Mouse (Mus musculus): ENCODE measurements around the gene Slc39a13. TPM values are rescaled to one million over a fixed set of nuclear protein-coding genes. Genes with fewer than 3 reads are reported as not detected.
"Not testable (repeated sequence)": the region's sequence is repeated elsewhere in the genome, so short reads cannot be mapped to it uniquely, and the experiment has no call there.

The Slc39a13 gene
- polyA plus RNA-seq, 1 experiment = 28.0 TPM

GRCm38 (mm10) chr2:91058435-91058834 is 11.8 kb downstream of the Slc39a13 start:
- H3K36me3 ChIP-seq (replicated peaks; ENCODE audit: low read length) = peaks cover 87% of the 10 kb centered on the region
- no peaks in the 10 kb centered on the region for H3K9me3 ChIP-seq
- H3K4me3 ChIP-seq (replicated peaks) = no peak overlapping the region
- H3K27me3 ChIP-seq (replicated peaks) = no peaks in the 10 kb centered on the region
- peaks cover 42% of the 10 kb centered on the region for H3K4me1 ChIP-seq
- TF ChIP-seq GATA1 (IDR thresholded peaks at IDR 0.05; ENCODE audit: borderline replicate concordance, low read length) = no peak
- no peak for TF ChIP-seq FLI1 (IDR thresholded peaks at IDR 0.05; ENCODE audit: low read length)

DNA sequence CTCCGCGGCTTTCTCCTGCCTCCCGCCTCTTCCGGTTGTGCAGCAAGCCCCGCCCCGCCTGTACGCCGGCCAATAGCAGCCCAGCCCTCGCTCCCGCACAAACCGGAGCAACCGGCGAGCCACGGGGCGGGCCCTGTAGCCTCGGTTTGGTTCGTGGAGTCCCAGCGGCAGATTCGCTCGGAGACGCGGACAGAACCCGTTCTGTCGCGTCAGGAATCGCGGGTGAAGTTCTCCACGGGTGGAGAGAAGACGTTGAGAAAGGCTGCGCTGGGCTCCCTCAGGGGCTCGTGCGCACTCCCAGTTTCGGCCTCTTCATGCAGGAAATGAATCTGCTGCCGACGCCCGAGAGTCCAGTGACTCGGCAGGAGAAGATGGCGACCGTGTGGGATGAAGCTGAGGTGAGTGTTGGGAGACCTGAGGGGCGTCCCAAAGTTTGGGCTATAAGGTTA is 16.3 kb downstream of the Slc39a13 start, which contains the start of gene Psmc3:
Psmc3 (plus strand) TSS at position 76 of the 449 bp plus-strand sequence.
- Histone ChIP-seq H3K36me3 (replicated peaks; ENCODE audit: low read length) (peaks cover 50% of the 10 kb centered on the region), H3K4me3 (replicated peaks) (peak within 1 kb of the TSS; percentile 98), H3K9me3 (no peaks in the 10 kb centered on the region), H3K27me3 (replicated peaks) (no peaks in the 10 kb centered on the region), H3K4me1 (peaks cover 58% of the 10 kb centered on the region)
- TF ChIP-seq FLI1 (IDR thresholded peaks at IDR 0.05; ENCODE audit: low read length) = no peak
- TF ChIP-seq GATA1 (IDR thresholded peaks at IDR 0.05; ENCODE audit: borderline replicate concordance, low read length) = no peak

- Histone ChIP-seq H3K4me1 (peaks cover 58% of the 10 kb centered on the region), H3K36me3 (replicated peaks; ENCODE audit: low read length) (peaks cover 44% of the 10 kb centered on the region), H3K27me3 (replicated peaks) (no peaks in the 10 kb centered on the region), H3K4me3 (replicated peaks) (peak overlapping the region; percentile 98), H3K9me3 (no peaks in the 10 kb centered on the region)
- TF ChIP-seq FLI1 (IDR thresholded peaks at IDR 0.05; ENCODE audit: low read length) (no peak), GATA1 (IDR thresholded peaks at IDR 0.05; ENCODE audit: borderline replicate concordance, low read length) (no peak)
Observed at GRCm38 (mm10) chr2:91053181-91053933, 16.9 kb downstream of the Slc39a13 start.

GRCm38 (mm10) chr2:91052752-91053151 is 17.5 kb downstream of the Slc39a13 start:
- Histone ChIP-seq H3K4me3 (replicated peaks) (no peak overlapping the region), H3K4me1 (peaks cover 56% of the 10 kb centered on the region), H3K9me3 (no peaks in the 10 kb centered on the region), H3K27me3 (replicated peaks) (no peaks in the 10 kb centered on the region), H3K36me3 (replicated peaks; ENCODE audit: low read length) (peaks cover 38% of the 10 kb centered on the region)
- TF ChIP-seq FLI1 (IDR thresholded peaks at IDR 0.05; ENCODE audit: low read length) = no peak
- no peak for TF ChIP-seq GATA1 (IDR thresholded peaks at IDR 0.05; ENCODE audit: borderline replicate concordance, low read length)

DNA sequence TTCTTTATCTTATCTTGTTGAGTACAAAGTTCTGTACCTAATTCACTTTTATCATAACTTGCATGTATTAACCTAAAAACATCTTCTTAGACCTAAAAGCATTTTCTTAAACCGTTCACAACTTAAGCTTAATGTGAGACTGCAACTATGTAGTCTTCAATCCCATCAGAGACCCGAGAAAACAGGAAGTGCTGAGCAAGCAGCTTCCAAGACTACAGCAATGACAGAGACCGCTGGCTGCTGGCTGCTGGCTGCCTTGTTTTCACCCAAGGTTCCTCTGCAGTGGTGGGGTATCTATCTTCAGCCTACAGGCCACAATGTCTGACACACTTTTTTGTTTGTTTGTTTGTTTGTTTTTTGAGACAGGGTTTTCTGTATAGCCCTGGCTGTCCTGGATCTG is 18.3 kb downstream of the Slc39a13 start:
- Histone ChIP-seq H3K4me1 (peaks cover 58% of the 10 kb centered on the region), H3K27me3 (replicated peaks) (no peaks in the 10 kb centered on the region)

DNA sequence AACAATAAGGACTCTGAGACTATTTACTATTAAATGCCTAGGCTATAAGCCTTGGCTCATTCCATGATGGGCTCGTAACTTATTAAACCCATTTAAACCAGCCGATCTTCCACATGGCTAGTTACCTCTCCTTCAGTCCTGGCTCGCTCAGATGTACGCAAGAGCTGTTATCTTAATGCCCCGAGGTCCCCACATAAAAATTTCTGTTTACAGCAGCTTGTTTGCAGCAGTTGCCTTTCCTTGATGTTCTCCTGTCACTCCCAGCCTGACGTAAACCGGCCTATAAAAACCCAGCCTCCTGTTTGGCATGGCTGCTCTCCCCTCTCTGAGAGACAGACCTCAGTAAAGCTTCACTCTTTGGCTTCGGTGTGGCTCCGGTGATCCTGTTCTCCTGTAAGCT is 22.9 kb downstream of the Slc39a13 start:
- H3K36me3 ChIP-seq (replicated peaks; ENCODE audit: low read length) = peaks cover 13% of the 10 kb centered on the region
- TF ChIP-seq FLI1 (IDR thresholded peaks at IDR 0.05; ENCODE audit: low read length) (no peak), GATA1 (IDR thresholded peaks at IDR 0.05; ENCODE audit: borderline replicate concordance, low read length) (no peak)
- H3K9me3 ChIP-seq = no peaks in the 10 kb centered on the region
- H3K27me3 ChIP-seq (replicated peaks) = no peaks in the 10 kb centered on the region
- no peak overlapping the region for H3K4me3 ChIP-seq (replicated peaks)
- H3K4me1 ChIP-seq = peaks cover 71% of the 10 kb centered on the region

More for the DNA sequence above, 18.3 kb downstream of the Slc39a13 start:
- Histone ChIP-seq H3K9me3 (no peaks in the 10 kb centered on the region), H3K4me3 (replicated peaks) (peak overlapping the region; percentile 76), H3K36me3 (replicated peaks; ENCODE audit: low read length) (peaks cover 30% of the 10 kb centered on the region)
- TF ChIP-seq GATA1 (IDR thresholded peaks at IDR 0.05; ENCODE audit: borderline replicate concordance, low read length) (no peak), FLI1 (IDR thresholded peaks at IDR 0.05; ENCODE audit: low read length) (no peak)

DNA sequence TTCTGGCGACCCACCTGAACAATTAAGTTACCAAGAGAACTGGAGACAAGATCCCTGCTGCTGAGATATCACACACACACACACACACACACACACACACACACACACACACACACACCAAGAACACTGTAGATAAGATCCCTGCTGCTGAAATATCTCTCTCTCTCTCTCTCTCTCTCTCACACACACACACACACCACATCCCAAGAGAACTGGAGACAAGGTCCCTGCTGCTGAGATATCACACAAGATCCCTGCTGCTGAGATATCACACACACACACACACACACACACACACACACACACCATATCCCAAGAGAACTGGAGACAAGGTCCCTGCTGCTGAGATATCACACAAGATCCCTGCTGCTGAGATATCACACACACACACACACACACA is 24.4 kb downstream of the Slc39a13 start:
- not testable (repeated sequence) for H3K4me3 ChIP-seq (replicated peaks); H3K27me3 ChIP-seq (replicated peaks); H3K9me3 ChIP-seq
- peaks cover 74% of the 10 kb centered on the region for H3K4me1 ChIP-seq
- peaks cover 10% of the 10 kb centered on the region for H3K36me3 ChIP-seq (replicated peaks; ENCODE audit: low read length)

DNA sequence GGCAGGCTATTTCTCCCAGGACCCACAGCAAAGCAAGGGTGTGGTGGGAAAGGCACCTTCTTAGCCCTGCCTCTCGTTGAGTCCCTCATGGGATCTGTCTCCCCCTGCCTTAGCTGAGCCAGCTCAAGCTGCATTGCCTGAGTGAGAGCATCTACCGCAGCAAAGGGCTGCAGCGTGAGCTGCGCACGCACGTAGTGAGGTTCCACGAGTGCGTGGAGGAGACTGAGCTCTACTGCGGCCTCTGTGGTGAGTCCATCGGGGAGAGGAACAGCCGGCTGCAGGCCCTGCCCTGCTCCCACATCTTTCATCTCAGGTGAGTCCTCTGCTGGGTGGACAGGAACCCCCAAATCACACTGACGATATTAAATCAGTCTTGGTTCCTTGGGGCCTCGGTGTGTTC is 25.5 kb downstream of the Slc39a13 start:
- peaks cover 4% of the 10 kb centered on the region; the same call in 1 of the 2 replicates for H3K9me3 ChIP-seq
- peaks cover 74% of the 10 kb centered on the region for H3K4me1 ChIP-seq
- no peaks in the 10 kb centered on the region for H3K27me3 ChIP-seq (replicated peaks)
- peak overlapping the region; percentile 7 for H3K4me3 ChIP-seq (replicated peaks)
- peaks cover 4% of the 10 kb centered on the region for H3K36me3 ChIP-seq (replicated peaks; ENCODE audit: low read length)
- TF ChIP-seq GATA1 (IDR thresholded peaks at IDR 0.05; ENCODE audit: borderline replicate concordance, low read length) (no peak), FLI1 (IDR thresholded peaks at IDR 0.05; ENCODE audit: low read length) (no peak)

- Histone ChIP-seq H3K9me3 (peaks cover 4% of the 10 kb centered on the region; the same call in 1 of the 2 replicates), H3K4me1 (peaks cover 69% of the 10 kb centered on the region), H3K36me3 (replicated peaks; ENCODE audit: low read length) (peaks cover 4% of the 10 kb centered on the region), H3K4me3 (replicated peaks) (peak overlapping the region; percentile 88), H3K27me3 (replicated peaks) (no peaks in the 10 kb centered on the region)
- TF ChIP-seq GATA1 (IDR thresholded peaks at IDR 0.05; ENCODE audit: borderline replicate concordance, low read length) = no peak
Observed at GRCm38 (mm10) chr2:91042651-91043398, 27.4 kb downstream of the Slc39a13 start.

GRCm38 (mm10) chr2:91041786-91042185 is 28.4 kb downstream of the Slc39a13 start:
- peaks cover 62% of the 10 kb centered on the region for H3K4me1 ChIP-seq
- no peaks in the 10 kb centered on the region for H3K27me3 ChIP-seq (replicated peaks)
- H3K9me3 ChIP-seq = peaks cover 4% of the 10 kb centered on the region; the same call in 1 of the 2 replicates
- peaks cover 4% of the 10 kb centered on the region for H3K36me3 ChIP-seq (replicated peaks; ENCODE audit: low read length)
- no peak for TF ChIP-seq FLI1 (IDR thresholded peaks at IDR 0.05; ENCODE audit: low read length)
- H3K4me3 ChIP-seq (replicated peaks) = no peak overlapping the region
